Mouse (Mus musculus) limb, embryonic 14.5 days (tissue): ENCODE results near the gene Acss3. TPM values are rescaled to one million over a fixed set of nuclear protein-coding genes. Genes with fewer than 3 reads are reported as not detected.

Experiments used
- ATAC-seq: fragments of 200-750 bp; cut with Nextera tagmentation; 2 replicates; pipeline ENCODE4 v1.8.0; 2017; ENCODE audit warnings: low read depth, moderate number of reproducible peaks, moderate TSS enrichment; ENCODE audit not compliant: low FRiP score
- DNase-seq: peaks from one replicate; pipeline ENCODE4 v3.0.0-alpha.2; 2015; ENCODE audit warnings: low spot score
- H3K27ac ChIP-seq: fragments of 300-500 bp; sonication (generic); replicated peaks from 2 replicates; pipeline ENCODE4 v1.5.1; 2014; ENCODE audit warnings: low read depth, mild to moderate bottlenecking, low read length, moderate library complexity, mixed read lengths
- H3K27me3 ChIP-seq: fragments of 300-500 bp; sonication (generic); 2 replicates; pipeline ENCODE4 v1.6.1; 2014; ENCODE audit warnings: low read length, mixed read lengths; ENCODE audit not compliant: control insufficient read depth, insufficient read depth
- H3K36me3 ChIP-seq: fragments of 300-500 bp; sonication (generic); 2 replicates; pipeline ENCODE4 v1.6.1; 2014; ENCODE audit warnings: mild to moderate bottlenecking, low read length, moderate library complexity, mixed read lengths; ENCODE audit not compliant: control insufficient read depth, insufficient read depth
- H3K4me1 ChIP-seq: fragments of 300-500 bp; sonication (generic); 2 replicates; pipeline ENCODE4 v1.6.1; 2014; ENCODE audit warnings: antibody characterized with exemption, low read length, mixed read lengths; ENCODE audit not compliant: control insufficient read depth, insufficient read depth
- H3K4me2 ChIP-seq: fragments of 300-500 bp; sonication (generic); replicated peaks from 2 replicates; pipeline ENCODE4 v1.6.1; 2014; ENCODE audit warnings: low read depth, mild to moderate bottlenecking, low read length, moderate library complexity; ENCODE audit not compliant: severe bottlenecking
- H3K4me3 ChIP-seq: fragments of 300-500 bp; sonication (generic); replicated peaks from 2 replicates; pipeline ENCODE4 v1.5.1; 2014; ENCODE audit warnings: low read length
- H3K9ac ChIP-seq: fragments of 300-500 bp; sonication (generic); 2 replicates; pipeline ENCODE4 v1.6.1; 2014; ENCODE audit warnings: mild to moderate bottlenecking, low read depth, low read length, moderate library complexity; ENCODE audit not compliant: severe bottlenecking
- H3K9me3 ChIP-seq: fragments of 300-500 bp; sonication (generic); 2 replicates; pipeline ENCODE4 v1.6.1; 2016; ENCODE audit warnings: low read length; ENCODE audit not compliant: control insufficient read depth
- POLR2A ChIP-seq: fragments of 200-500 bp; IDR thresholded peaks from 2 replicates; pipeline ENCODE4 v1.8.0; 2012; ENCODE audit warnings: inconsistent platforms, mild to moderate bottlenecking, moderate library complexity, borderline replicate concordance; ENCODE audit not compliant: insufficient read depth, insufficient read length; ENCODE audit errors: extremely low read depth
- WGBS: fragments of 180-500 bp; shearing (Covaris S2); extraction: QIAGEN DNeasy Blood & Tissue Kit; methylation state at CpG from one replicate; pipeline ENCODE4 v1.1.7; 2014; 5-methylcytosine and 5-hydroxymethylcytosine counted together
- polyA plus RNA-seq, 2 experiments: library from polyadenylated mRNA; depleted of rRNA in 1 of 2; stranded (reverse) in 1 of 2; unstranded in 1 of 2; fragments of >200 nt; fragmentation: Nextera tagmentation in 1 of 2; extraction: Ambion mirVana in 1 of 2; gene quantifications; 2 replicates each; pipeline versions ENCODE4 v1.2.1 to v1.2.3; 2012 to 2014

The Acss3 gene
- polyA plus RNA-seq, 2 experiments, result 2.6 to 6.9 TPM

DNA sequence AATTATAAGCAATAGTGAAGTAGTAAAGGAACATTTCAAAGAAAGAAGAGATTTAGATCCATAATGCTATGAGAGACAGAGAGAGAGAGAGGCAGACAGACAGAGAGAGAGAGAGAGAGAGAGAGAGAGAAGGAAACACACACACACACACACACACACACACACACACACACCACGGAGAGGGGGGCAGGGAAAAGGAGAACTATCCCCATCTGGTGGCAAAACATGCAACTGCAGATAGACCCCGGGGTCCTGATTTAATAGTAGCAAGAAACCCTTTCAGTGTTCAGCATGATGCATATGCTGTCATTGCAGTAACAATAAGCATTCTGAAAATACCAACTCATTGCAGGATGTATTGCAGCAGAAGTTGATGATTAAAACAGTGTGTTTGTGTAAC lies 210.4 kb downstream of the Acss3 start:
- Histone ChIP-seq H3K4me3 (no peak overlapping the region), H3K27ac (no peak overlapping the region), H3K9me3 (no peaks in the 10 kb centered on the region), H3K4me2 (no peak overlapping the region), H3K9ac (no peak overlapping the region), H3K27me3 (no peaks in the 10 kb centered on the region), H3K36me3 (no peaks in the 10 kb centered on the region), H3K4me1 (no peaks in the 10 kb centered on the region)
- DNase-seq (no peak), ATAC-seq (no peak)
- 16% methylated on average over 2 of the region's 2 CpGs for WGBS
- TF ChIP-seq POLR2A, result no peak

DNA sequence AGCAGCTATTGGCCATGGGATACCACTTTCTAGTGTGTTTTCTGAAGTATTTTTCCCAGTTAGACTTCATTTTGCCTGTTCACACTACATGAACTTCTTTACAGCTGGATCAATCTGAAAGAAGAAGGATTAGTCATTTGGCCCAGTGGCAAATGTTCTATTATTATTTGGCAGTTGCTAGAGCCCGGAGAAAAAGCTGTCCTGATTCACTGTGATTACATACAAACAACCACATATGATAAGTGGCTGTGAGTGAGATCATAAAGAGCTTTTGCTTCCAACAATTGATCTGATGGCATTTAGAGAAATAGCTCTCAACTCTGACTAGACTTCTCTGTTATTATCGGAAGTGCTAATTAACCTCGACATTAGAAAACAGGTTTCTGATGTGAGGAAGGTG lies 213.4 kb downstream of the Acss3 start:
- Histone ChIP-seq H3K27ac (no peak overlapping the region), H3K27me3 (no peaks in the 10 kb centered on the region), H3K4me1 (no peaks in the 10 kb centered on the region), H3K9ac (no peak overlapping the region), H3K4me2 (no peak overlapping the region), H3K9me3 (no peaks in the 10 kb centered on the region), H3K36me3 (no peaks in the 10 kb centered on the region), H3K4me3 (no peak overlapping the region)
- 74% methylated on average over 3 of the region's 3 CpGs for WGBS
- DNase-seq (no peak), ATAC-seq (no peak)
- TF ChIP-seq POLR2A, result no peak

DNA sequence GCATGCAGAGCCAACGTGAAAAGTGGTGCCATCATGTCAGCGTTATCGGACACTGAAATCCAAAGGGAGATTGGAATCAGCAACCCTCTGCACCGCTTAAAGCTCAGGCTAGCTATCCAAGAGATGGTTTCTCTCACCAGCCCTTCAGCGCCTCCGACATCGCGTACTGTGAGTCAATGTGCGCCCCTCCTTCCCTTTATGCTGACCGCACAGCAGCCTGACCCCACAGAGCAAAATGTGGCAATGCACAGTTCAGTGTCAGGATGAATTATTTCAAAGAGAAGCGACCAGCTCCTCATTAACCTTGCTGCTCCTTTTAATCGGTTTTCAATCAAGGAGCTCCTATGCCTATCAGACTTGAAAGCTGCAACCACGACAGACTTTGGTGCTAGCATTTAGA lies 227.1 kb downstream of the Acss3 start:
- Histone ChIP-seq H3K4me2 (no peak overlapping the region), H3K27ac (no peak overlapping the region), H3K4me3 (no peak overlapping the region), H3K9me3 (no peaks in the 10 kb centered on the region), H3K9ac (no peak overlapping the region), H3K27me3 (no peaks in the 10 kb centered on the region), H3K36me3 (no peaks in the 10 kb centered on the region), H3K4me1 (no peaks in the 10 kb centered on the region)
- WGBS, result 56% methylated on average over 13 of the region's 13 CpGs
- no peak for TF ChIP-seq POLR2A
- ATAC-seq (no peak), DNase-seq (no peak)

Other genes with a start within 250 kb of the Acss3 start
- gene Lin7a, start 148.0 kb upstream of the Acss3 start, polyA plus RNA-seq (2012; rRNA removed), result 2.1 and 2.6 TPM in 2 replicates
- gene Lin7a, start 148.0 kb upstream of the Acss3 start, polyA plus RNA-seq (2014; fragmentation: Nextera tagmentation; extraction: Ambion mirVana), result 4.7 and 5.2 TPM in 2 replicates